Mouse (Mus musculus) embryonic facial prominence, embryonic 13.5 days (tissue): ENCODE measurements at regions not wholly inside any gene's neighbourhood (a gene's known extent, or its start where the extent isn't known, plus 50 kb on each side); places are given as distances from the start of the nearest gene placed in this dataset.

Source experiments
- ATAC-seq: fragments of 200-750 bp; cut with Nextera tagmentation; 2 replicates; pipeline ENCODE4 v1.8.0; 2017; ENCODE audit warnings: low read depth; ENCODE audit not compliant: insufficient number of reproducible peaks, insufficient read depth, low FRiP score, low TSS enrichment
- H3K27ac ChIP-seq: fragments of 300-500 bp; sonication (generic); 2 replicates; pipeline ENCODE4 v1.5.1; 2015; ENCODE audit warnings: moderate library complexity, mild to moderate bottlenecking, inconsistent platforms
- H3K27me3 ChIP-seq: fragments of 300-500 bp; sonication (generic); 2 replicates; pipeline ENCODE4 v1.6.1; 2015; ENCODE audit warnings: mild to moderate bottlenecking, inconsistent platforms
- H3K36me3 ChIP-seq: fragments of 300-500 bp; sonication (generic); 2 replicates; pipeline ENCODE4 v1.6.1; 2015; ENCODE audit warnings: mild to moderate bottlenecking, inconsistent platforms
- H3K4me1 ChIP-seq: fragments of 300-500 bp; sonication (generic); 2 replicates; pipeline ENCODE4 v1.6.1; 2015; ENCODE audit warnings: inconsistent platforms
- H3K4me2 ChIP-seq: fragments of 300-500 bp; sonication (generic); 2 replicates; pipeline ENCODE4 v1.6.1; 2015; ENCODE audit warnings: moderate library complexity, mild to moderate bottlenecking, inconsistent platforms
- H3K4me3 ChIP-seq: fragments of 300-500 bp; sonication (generic); 2 replicates; pipeline ENCODE4 v1.5.1; 2015; ENCODE audit warnings: mild to moderate bottlenecking, inconsistent platforms
- H3K9ac ChIP-seq: fragments of 300-500 bp; sonication (generic); 2 replicates; pipeline ENCODE4 v1.6.1; 2015; ENCODE audit warnings: mild to moderate bottlenecking, inconsistent platforms
- H3K9me3 ChIP-seq: fragments of 300-500 bp; sonication (generic); 2 replicates; pipeline ENCODE4 v1.6.1; 2016; ENCODE audit warnings: inconsistent platforms
- WGBS: fragments of 180-500 bp; shearing (Covaris S2); methylation state at CpG from one replicate; pipeline ENCODE4 v1.1.7; 2015; ENCODE audit warnings: mixed read lengths; 5-methylcytosine and 5-hydroxymethylcytosine counted together

DNA sequence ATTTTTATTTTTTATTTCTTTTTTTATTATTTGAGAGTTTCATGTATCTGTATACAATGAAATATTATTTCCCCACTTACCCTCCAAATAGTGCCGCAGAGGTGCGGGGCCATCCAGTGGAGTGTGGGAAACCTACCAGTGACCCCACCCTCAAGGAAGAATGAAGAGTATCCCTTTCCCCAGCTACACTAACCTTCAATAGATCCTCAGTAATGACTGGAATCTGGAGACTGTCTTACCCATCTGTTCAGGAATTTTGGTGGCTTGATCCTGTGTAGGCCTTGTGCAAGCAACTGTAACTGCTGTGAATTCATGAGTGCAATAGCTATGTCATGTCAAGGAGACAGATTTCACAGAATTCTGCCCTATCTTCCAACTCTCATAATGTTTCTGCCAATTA lies 153.9 kb upstream of the Slc22a23 start:
- Histone ChIP-seq H3K9me3 (no peaks in the 10 kb centered on the region), H3K36me3 (no peaks in the 10 kb centered on the region), H3K4me2 (no peak overlapping the region), H3K27me3 (no peaks in the 10 kb centered on the region), H3K27ac (no peak overlapping the region), H3K9ac (no peak overlapping the region), H3K4me1 (no peaks in the 10 kb centered on the region), H3K4me3 (no peak overlapping the region)
- no peak for ATAC-seq
- 94% methylated on average over 2 of the region's 2 CpGs for WGBS

DNA sequence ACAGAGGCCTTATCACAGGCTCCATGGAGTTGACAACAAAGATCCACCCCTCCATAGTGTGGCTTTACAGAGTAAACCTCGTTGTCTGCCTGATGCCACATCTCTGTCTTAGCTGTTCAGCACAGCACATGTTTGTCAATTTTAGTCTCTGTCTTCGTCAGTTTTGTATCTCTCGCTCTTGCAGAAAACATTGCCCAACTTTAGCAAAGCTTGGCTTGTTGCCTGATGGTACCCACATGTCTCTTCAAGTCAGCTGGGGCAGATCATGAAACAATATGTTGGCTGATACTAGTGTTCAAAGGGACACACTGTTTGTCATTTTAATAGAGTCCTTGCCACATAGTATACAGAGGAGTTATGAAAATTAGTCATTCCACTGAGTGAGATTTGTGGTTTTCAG lies 152.7 kb upstream of the Slc22a23 start:
- Histone ChIP-seq H3K27ac (no peak overlapping the region), H3K9ac (no peak overlapping the region), H3K9me3 (no peaks in the 10 kb centered on the region), H3K36me3 (no peaks in the 10 kb centered on the region), H3K4me2 (no peak overlapping the region), H3K4me1 (no peaks in the 10 kb centered on the region), H3K4me3 (no peak overlapping the region), H3K27me3 (no peaks in the 10 kb centered on the region)
- WGBS: 72% methylated on average over 3 of the region's 3 CpGs
- no peak for ATAC-seq

DNA sequence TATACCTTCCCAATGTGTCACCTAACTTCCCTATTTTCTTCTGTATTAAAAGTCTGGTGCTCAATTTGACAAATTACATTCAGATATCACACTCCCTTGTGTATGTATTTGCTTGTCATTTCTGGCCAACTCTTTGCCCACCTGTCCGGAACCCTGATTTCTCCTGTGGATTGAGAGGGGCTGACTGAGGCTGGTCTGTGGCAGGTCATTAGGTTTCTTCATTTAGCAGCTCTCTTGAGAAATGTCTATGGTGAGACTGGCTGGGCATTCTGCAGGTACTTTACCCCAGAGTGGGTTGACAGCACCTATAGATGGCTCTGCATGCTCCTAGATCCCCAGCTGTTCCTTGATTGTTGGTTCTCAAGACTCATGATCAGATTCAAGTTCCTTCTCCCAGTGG lies 139.8 kb upstream of the Slc22a23 start:
- no peak overlapping the region for H3K27ac ChIP-seq
- ATAC-seq: no peak
- H3K36me3 ChIP-seq: no peaks in the 10 kb centered on the region
- H3K9ac ChIP-seq: no peak overlapping the region
- H3K27me3 ChIP-seq: no peaks in the 10 kb centered on the region
- no peaks in the 10 kb centered on the region for H3K9me3 ChIP-seq
- no peak overlapping the region for H3K4me2 ChIP-seq
- WGBS: 91% methylated on average over 1 of the region's 1 CpGs
- no peaks in the 10 kb centered on the region for H3K4me1 ChIP-seq
- H3K4me3 ChIP-seq: no peak overlapping the region

DNA sequence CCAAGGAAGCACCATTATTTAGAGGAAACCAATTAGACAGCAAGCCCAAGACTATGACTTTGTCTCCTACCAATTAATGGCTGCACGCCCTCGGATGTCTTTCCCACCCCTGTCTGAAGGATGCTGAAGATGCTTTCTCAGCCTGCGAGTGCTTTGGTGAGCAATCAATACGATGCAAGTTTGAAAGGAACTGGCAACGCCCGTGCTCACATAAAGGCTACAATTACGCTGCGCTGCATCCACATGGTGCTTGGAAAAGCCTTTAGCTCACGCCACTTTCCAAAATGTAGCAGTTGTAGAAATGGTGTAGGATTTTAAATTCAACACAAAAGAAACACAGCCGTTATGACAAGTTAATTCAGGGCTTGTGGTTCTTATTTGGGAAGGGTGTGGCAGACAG lies 136.5 kb upstream of the Slc22a23 start:
- no peak overlapping the region for H3K4me3 ChIP-seq
- no peak overlapping the region for H3K4me2 ChIP-seq
- no peaks in the 10 kb centered on the region for H3K36me3 ChIP-seq
- no peak overlapping the region for H3K27ac ChIP-seq
- no peaks in the 10 kb centered on the region for H3K4me1 ChIP-seq
- 85% methylated on average over 10 of the region's 10 CpGs for WGBS
- no peaks in the 10 kb centered on the region for H3K9me3 ChIP-seq
- no peaks in the 10 kb centered on the region for H3K27me3 ChIP-seq
- ATAC-seq: no peak
- H3K9ac ChIP-seq: no peak overlapping the region

DNA sequence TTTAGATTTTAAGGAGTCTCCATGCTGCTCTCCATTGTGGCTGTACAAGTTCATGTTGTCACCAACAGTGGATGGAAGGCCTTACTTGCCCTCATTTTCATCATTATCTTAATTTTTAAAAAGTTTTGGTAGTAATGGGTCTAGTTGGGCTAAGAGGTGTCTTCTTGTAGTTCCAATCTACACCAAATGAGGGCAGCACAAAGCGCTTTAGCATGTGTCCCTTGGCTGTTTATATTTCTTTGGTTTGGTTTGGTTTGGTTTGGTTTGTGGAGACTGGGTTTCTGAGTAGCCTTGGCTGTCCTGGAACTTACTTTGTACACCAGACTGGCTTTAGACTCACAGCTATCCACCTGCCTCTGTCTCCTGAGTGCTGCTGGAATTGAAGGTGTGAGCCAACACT lies 125.4 kb upstream of the Slc22a23 start:
- no peaks in the 10 kb centered on the region for H3K27me3 ChIP-seq
- no peak overlapping the region for H3K9ac ChIP-seq
- ATAC-seq: no peak
- H3K4me2 ChIP-seq: no peak overlapping the region
- WGBS: 78% methylated on average over 1 of the region's 1 CpGs
- H3K4me3 ChIP-seq: no peak overlapping the region
- peaks cover 15% of the 10 kb centered on the region for H3K4me1 ChIP-seq
- no peak overlapping the region for H3K27ac ChIP-seq
- no peaks in the 10 kb centered on the region for H3K9me3 ChIP-seq
- no peaks in the 10 kb centered on the region for H3K36me3 ChIP-seq

DNA sequence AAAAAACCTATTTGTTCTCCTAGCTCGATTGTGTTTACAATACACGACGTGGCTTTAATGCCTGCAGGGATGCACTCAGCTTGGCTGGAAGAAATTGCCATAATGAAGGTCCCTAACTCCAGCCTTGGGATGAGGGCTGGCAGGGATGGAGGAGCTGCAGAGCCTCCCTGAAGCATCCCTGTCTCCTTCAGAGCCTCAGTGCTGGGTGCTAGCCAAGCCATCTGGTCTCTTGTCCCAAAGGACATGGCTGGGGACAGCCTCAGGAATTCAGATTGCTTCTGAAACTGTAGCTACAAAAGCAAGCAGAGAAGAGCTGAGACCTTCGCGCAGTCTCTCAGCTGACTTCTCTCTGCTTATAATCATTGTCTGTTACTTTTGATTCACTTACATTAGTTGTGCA lies 124.6 kb upstream of the Slc22a23 start:
- peak overlapping the region; percentile 33; the same call in 1 of the 2 replicates for H3K27ac ChIP-seq
- H3K9ac ChIP-seq: no peak overlapping the region
- WGBS: 66% methylated on average over 5 of the region's 5 CpGs
- H3K4me1 ChIP-seq: peaks cover 15% of the 10 kb centered on the region
- H3K9me3 ChIP-seq: no peaks in the 10 kb centered on the region
- no peak overlapping the region for H3K4me2 ChIP-seq
- H3K4me3 ChIP-seq: no peak overlapping the region
- H3K36me3 ChIP-seq: no peaks in the 10 kb centered on the region
- H3K27me3 ChIP-seq: no peaks in the 10 kb centered on the region
- ATAC-seq: no peak

DNA sequence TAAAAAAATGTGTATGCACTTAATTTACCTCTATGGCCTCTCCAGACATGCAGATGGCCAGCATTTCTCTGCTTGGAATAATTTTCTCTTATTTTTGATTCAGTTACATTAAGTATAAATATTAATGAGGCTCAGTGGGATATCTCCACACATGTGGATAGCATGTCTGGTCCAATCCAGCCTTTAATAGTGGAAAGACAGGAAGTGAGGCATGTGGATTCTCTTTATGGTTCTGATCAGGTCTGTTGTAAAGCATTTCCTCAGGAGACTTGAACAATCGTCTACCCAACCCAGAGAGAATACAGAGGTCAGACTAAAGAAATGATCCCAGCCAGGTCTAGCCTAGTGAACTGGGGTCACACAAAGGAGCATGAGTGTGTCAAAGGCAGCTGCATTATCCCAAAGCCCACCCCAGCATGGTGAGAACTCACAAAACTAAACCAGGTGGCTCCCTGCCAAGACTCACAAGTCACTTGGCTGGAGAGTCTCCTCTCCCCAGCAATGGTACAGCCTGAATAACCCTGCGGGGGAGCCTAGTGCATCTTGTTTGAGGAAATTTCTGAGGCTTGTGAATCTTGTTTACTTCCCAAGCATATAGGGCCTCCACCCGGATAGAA lies 123.3 kb upstream of the Slc22a23 start:
- Histone ChIP-seq H3K27me3 (no peaks in the 10 kb centered on the region), H3K4me3 (no peak overlapping the region), H3K4me2 (no peak overlapping the region), H3K9me3 (no peaks in the 10 kb centered on the region), H3K9ac (no peak overlapping the region), H3K27ac (no peak overlapping the region), H3K36me3 (no peaks in the 10 kb centered on the region), H3K4me1 (peaks cover 16% of the 10 kb centered on the region)
- no peak for ATAC-seq
- WGBS: 55% methylated on average over 3 of the region's 3 CpGs

DNA sequence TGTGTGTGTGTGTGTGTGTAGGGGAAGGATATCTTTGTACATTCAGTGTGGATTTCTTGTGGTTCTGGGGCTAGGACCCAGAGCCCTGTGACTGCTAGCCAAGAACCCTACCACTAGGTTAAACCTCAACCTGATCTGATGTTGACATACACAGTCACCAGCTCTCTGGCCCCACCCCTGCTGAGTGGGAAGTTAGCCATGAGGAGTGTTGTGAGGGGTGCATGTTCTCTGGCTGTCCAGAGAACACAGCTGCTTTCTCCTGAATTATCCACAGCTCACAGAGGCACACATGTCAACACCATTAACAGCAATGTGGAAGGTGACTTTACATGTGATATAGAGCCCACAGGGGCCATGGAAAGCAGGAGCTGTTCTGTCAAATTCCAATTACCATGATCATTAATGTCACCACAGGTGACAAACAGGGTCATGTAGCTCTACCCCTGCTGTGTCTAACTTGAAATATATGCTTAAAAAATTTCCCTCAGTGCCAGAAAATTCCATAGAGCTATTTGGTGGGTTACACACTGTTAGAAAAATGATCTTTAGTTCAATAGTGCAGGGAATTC lies 121.0 kb upstream of the Slc22a23 start:
- H3K4me3 ChIP-seq: no peak overlapping the region
- H3K27ac ChIP-seq: no peak overlapping the region
- H3K9ac ChIP-seq: no peak overlapping the region
- peaks cover 24% of the 10 kb centered on the region for H3K4me1 ChIP-seq
- H3K36me3 ChIP-seq: no peaks in the 10 kb centered on the region
- no peaks in the 10 kb centered on the region for H3K9me3 ChIP-seq
- H3K4me2 ChIP-seq: no peak overlapping the region
- H3K27me3 ChIP-seq: no peaks in the 10 kb centered on the region
- ATAC-seq: no peak

DNA sequence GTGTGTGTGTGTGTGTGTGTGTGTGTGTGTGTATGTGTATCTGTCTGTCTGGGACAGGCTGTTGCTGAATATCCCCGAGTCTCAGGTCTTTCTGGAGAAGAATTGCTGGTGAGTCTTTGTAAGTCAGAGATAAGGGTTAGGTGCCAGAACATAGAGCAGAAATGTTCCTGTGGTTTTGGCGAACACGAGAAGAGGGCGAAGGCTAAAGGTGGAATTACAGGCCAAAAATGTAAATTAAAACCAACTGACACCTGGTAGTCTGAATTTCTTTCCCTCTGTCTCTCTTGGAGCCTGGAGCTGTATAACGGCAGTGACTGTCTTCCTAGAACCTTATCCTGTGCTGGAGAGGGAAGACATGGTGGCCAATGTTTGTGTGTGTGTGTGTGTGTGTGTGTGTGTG lies 120.5 kb upstream of the Slc22a23 start:
- Histone ChIP-seq H3K4me1 (peaks cover 24% of the 10 kb centered on the region), H3K27ac (no peak overlapping the region), H3K4me3 (no peak overlapping the region), H3K9me3 (no peaks in the 10 kb centered on the region), H3K9ac (no peak overlapping the region), H3K36me3 (no peaks in the 10 kb centered on the region), H3K4me2 (no peak overlapping the region), H3K27me3 (no peaks in the 10 kb centered on the region)
- no peak for ATAC-seq
- WGBS: 47% methylated on average over 5 of the region's 5 CpGs

DNA sequence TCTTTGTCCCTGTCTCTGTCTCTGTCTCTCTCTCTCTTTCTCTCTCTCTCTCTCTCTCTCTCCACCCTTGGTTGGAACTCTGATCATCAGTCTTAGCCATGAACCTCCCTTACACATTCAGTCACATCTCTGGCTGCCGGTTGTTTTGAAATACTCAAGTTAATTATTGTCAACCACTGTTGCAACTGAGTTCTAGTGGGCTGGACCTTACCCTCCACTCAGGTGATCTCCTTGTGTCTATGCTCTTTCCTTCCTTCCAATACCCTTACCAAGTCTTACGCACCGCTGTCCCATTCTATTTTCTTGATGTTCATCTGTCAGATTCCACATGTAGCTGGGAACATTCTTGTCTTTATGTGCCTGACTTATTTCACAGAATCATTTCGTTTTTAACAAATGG lies 119.2 kb upstream of the Slc22a23 start:
- Histone ChIP-seq H3K4me2 (no peak overlapping the region), H3K9ac (no peak overlapping the region), H3K27ac (no peak overlapping the region), H3K27me3 (no peaks in the 10 kb centered on the region), H3K4me3 (no peak overlapping the region), H3K4me1 (peaks cover 21% of the 10 kb centered on the region), H3K9me3 (no peaks in the 10 kb centered on the region), H3K36me3 (no peaks in the 10 kb centered on the region)
- WGBS: 89% methylated on average over 4 of the region's 4 CpGs
- no peak for ATAC-seq

DNA sequence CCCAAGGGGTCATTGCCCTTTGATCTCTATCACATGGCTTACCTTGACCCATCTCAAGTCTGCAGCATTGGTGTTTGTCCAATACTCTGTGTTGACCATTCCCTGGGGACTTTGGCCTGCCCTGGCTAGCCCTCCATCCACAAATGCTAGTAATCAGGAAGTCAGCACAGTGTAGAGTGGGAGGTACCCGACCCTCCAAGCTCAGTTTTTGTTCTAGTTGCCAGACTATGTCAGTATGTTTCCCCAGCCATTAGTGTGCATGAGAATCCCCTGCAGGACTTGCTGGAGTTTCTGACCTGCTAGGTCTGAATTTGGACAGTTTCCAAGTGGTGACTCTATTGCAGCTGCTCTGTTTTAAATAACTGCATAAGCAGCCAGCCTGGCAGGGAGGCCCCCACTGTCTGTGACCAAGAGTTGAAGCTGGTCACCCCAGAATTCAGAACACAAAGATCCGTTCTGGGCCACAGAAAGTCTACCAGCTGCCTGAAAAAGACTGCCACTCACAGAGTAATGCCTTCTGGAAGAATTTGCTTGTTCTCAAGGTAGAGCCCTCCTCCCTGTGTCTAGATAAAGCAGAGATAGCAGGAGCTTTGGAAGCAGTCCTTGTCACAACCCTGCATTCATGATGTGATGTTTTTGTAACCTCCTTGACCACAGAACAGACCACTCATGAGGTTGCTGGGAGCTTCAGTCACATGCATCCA lies 118.0 kb upstream of the Slc22a23 start:
- 27% methylated on average over 2 of the region's 2 CpGs for WGBS
- no peaks in the 10 kb centered on the region for H3K36me3 ChIP-seq
- H3K4me3 ChIP-seq: no peak overlapping the region
- no peak overlapping the region for H3K9ac ChIP-seq
- no peak overlapping the region for H3K27ac ChIP-seq
- peaks cover 14% of the 10 kb centered on the region for H3K4me1 ChIP-seq
- no peak overlapping the region for H3K4me2 ChIP-seq
- ATAC-seq: no peak
- no peaks in the 10 kb centered on the region for H3K9me3 ChIP-seq
- H3K27me3 ChIP-seq: no peaks in the 10 kb centered on the region

DNA sequence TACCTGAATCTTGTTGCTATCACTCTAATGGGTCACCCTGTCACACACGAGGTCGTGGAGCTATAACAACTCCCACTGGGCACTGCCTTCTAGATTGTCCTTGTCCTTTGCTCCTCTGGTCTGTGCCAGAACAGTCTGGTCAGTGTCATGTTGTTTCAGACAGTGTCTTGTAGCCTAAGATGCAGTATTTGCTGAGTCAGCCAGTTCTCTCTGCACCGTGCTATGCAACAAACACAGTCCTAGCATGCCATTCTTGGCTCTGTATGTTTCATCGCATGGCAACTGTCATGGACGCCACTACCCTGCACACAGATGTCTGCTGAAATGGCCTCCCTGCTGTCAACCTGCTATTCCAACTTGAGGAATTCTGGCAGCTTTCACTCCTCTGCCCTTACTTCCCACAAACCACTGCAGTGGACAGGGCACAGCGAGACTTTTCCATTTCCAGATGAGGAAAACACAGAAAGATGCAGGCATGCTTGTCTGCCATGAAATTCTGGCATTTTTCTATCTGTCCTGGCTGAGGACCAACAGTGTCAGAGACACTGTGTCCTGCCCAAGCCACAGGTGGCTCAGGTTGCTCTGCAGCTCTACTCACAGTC lies 117.3 kb upstream of the Slc22a23 start:
- H3K4me1 ChIP-seq: peaks cover 14% of the 10 kb centered on the region

More for the DNA sequence above, 117.3 kb upstream of the Slc22a23 start:
- Histone ChIP-seq H3K36me3 (no peaks in the 10 kb centered on the region), H3K4me2 (no peak overlapping the region), H3K9me3 (no peaks in the 10 kb centered on the region), H3K4me3 (no peak overlapping the region), H3K27ac (no peak overlapping the region), H3K9ac (no peak overlapping the region), H3K27me3 (no peaks in the 10 kb centered on the region)
- ATAC-seq: no peak
- WGBS: 81% methylated on average over 6 of the region's 6 CpGs
